Mouse (Mus musculus) thymus, postnatal 4 days (tissue): ENCODE measurements around the gene Bex3.

Experiments used
- DNase-seq: peaks from one replicate; pipeline ENCODE4 v3.0.0; 2021

The Bex3 gene

GRCm38 (mm10) chrX:136269743-136270392 is at the start of gene Bex3:
TSS of gene Bex3 (plus strand) at chrX:136270253.
- DNase-seq: peak; percentile 68

DNA sequence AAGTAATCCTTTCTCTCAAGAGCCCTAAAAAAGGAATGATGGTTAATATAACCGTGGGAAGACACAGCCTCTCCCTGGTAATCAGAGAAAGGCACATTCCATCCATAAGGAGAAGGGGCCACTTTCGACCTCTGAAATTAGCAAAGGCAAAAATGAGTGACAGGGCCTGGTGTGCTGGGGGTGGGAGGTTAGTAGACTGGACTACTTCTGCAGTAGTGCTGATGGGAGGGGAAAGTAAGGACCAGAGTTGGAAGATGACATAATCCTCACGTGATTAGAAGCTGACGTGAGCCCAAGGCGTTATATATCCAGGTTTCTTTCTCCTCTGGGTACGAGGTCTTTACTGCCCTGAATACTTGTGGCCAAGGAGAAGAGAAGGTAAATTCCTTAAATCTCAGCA is 46.3 kb upstream of the Bex3 start:
- DNase-seq: no peak

DNA sequence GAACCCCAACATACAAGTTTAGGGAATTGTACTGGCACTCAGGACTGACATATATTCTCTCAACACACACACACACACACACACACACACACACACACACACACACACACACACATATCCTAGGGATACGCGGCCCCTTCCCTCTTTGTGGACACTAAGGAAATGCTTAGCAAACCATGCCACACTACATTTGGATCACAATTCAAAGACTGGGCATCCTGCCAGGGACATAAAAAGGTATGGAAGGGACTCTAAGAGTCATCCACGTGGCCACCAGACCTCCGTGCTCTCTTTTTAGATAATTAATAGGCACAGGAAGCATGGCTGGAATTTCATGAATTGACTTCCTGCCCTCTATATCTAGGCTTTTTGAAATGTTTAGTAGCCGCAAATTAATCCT is 42.3 kb upstream of the Bex3 start:
- no peak for DNase-seq

- DNase-seq: peak; percentile 61
Measured at GRCm38 (mm10) chrX:136238118-136238517, 31.9 kb upstream of the Bex3 start.

GRCm38 (mm10) chrX:136243181-136243580 is 26.9 kb upstream of the Bex3 start:
- no peak for DNase-seq

DNA sequence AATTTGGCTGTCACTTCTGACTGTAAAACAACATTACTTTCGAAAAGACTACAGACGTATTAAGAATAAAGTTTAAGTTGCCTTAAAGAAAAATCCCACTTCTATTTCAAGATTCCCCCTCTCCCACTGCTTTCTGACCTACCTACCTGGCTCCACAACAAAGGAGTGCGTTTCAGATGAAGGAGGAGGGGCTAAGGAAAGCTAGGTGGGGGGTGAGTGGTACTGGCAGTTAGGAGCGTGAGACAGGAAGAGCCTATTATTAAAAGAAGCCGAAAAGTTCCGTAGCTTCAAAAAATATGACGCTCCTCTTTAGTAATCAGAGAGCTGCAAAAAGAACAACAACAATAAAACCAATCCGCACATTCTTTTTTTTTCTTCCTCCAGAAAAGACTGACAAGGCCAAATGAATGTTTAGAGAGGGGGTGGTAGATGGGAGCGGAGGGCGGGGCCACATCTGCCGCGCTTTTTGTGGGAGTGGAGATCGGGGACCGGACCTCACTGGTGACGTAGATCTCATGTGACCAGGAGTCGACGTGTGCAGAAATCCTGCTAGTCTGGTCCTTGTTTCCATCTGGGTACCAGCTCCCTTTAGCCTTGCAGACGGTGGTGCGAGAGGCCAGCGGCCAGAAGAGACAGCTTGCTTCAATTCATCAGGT is 25.4 kb upstream of the Bex3 start, which contains the start of gene Tceal9:
TSS of gene Tceal9 (plus strand) at position 506 of the 656 bp plus-strand sequence.
- peak; percentile 57 for DNase-seq

DNA sequence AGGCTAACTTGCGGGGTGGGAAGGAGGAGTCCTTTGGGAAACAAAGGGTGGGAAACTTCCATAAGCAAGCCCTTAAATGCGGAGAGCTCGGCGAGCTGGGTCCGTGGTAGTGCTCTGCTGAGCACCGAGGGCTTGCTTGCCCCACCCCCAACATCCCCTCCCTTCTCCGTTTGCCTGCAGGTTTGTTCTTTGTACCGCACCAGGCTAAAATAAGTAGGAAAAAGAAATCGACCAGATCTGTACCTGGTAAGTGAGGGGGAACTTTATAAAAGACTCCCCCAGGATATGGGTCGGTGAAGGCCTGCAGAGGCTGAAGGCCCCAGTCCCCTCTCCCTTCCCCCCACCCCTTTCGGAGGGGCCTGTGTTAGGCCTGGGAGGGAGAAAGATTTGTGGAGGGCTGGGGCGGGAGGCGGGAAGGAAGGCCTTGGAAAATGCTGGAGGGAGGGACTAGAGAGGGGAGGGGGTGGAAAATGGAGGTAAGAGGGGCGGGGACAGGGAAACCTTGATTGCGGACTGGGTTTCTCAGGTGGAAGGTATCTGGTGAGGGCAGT is 24.5 kb upstream of the Bex3 start:
- DNase-seq: peak; percentile 49

- no peak for DNase-seq
Measured at GRCm38 (mm10) chrX:136248811-136249210, 21.2 kb upstream of the Bex3 start.

DNA sequence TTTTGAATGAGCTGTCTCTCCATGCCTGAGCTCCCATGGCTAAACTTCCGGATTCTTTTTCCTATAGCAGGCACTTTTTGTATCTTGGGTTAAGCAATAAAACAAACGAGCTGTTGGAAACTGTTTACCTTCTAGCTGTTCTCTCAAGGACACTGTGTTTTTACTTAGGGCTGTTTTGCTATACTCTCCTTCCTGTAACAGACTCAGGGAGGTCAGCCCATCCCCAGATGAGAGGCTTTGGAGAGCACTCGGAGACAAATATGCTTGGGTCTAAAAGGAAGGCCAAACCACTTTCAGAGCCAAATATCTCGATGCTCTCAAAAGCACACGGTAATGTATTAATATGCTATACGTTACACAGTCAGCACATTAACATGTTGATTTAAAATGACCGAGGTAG is 20.4 kb upstream of the Bex3 start:
- no peak for DNase-seq

- no peak for DNase-seq
Measured at GRCm38 (mm10) chrX:136252023-136252729, 17.9 kb upstream of the Bex3 start.

GRCm38 (mm10) chrX:136267720-136268119 is 2.3 kb upstream of the Bex3 start:
- DNase-seq: no peak

GRCm38 (mm10) chrX:136268173-136268572 is 1.9 kb upstream of the Bex3 start:
- DNase-seq: no peak

DNA sequence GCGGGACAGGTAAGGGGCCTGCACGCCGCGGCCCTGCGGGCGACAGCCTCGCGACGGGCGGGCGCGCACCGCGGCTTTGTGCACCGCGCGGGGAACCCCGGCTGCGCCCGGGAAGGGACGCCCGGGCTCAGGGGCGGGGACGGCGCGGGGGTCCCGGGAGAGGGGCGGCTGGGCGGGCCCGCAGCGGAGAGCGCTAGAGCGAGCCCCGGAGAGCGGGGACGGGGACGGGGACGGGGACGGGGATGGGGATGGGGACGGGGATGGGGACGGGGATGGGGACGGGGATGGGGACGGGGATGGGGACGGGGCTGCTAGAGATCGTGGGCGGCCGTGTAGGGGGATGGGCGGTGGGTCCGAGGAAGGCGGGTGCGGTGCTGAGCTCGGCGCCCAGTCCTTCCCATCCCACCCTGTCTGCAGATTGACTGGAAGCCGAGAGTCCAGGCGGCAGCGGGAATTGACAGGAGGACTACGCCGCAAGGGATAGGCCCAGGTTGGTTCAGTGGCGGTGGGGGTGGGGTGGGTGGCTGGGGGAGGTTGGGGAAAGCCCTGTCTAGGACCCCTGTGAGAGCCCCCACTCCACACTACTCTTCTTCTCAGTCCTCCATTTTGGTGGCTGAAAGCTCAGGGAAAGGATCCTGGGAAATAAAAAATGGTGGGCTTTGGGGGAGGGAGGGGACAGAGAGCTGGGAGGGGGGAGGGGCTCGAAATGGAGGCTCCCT is 499 bp downstream of the Bex3 start:
- DNase-seq: peak; percentile 35

DNA sequence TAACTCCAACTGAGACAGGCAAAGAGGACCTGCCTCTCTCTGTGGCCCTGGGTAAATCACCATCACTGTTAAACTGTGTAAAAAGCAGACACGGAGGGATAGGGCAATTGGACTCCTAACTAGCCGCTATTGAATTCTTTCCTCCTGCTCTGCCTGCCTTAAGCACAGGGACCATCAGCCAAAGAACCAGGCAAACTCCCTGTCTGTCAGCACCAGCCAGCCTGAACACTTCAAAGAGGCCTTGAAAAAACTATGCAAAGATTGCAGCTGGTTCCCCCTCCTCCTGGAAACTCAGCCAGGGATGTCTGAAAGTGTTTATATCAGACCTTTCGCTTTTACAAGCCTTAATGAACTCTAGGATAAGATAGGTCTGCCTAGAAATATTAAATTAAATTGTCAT is 4.5 kb downstream of the Bex3 start:
- DNase-seq: no peak

DNA sequence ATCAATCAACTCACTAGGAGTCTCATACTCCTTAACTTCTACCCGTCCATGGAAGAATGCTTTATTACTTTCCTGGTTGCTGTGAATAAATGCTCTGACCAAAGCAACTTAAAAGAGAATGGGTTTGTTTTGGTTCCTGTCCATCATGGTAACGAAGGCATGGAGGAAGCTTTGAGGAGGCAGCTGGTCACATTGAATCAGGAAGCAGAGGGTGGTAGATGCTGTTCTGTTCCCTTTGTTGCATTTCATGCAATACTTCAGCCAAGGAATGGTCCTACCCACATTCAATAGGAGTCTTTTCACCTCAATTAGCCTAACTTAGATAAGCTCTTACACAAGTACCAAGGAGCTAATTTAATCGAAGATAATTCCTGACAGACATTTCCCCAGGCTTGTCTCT is 5.3 kb downstream of the Bex3 start:
- DNase-seq: no peak

- no peak for DNase-seq
Measured at GRCm38 (mm10) chrX:136277577-136277976, 7.5 kb downstream of the Bex3 start.

GRCm38 (mm10) chrX:136278401-136278800 is 8.3 kb downstream of the Bex3 start:
- no peak for DNase-seq

DNA sequence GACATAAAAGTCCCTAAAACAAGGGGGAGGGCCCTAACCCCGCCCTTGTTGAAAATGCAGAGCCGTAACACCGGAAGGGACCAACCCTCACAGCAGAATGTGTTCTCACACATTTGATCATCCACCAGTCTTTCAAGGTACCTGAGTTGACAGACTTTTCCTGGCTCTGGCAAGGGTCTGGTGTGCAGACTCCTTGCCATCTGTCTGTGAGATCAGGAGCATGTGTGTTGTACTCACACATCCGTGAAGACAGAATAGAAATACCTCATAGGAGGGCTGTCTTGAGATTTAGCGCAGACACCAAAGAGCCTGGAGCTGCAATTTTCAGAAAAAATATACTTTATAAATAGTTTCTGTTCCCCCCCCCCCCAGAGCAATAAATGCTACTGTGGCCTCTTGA is 9.4 kb downstream of the Bex3 start:
- DNase-seq: no peak

DNA sequence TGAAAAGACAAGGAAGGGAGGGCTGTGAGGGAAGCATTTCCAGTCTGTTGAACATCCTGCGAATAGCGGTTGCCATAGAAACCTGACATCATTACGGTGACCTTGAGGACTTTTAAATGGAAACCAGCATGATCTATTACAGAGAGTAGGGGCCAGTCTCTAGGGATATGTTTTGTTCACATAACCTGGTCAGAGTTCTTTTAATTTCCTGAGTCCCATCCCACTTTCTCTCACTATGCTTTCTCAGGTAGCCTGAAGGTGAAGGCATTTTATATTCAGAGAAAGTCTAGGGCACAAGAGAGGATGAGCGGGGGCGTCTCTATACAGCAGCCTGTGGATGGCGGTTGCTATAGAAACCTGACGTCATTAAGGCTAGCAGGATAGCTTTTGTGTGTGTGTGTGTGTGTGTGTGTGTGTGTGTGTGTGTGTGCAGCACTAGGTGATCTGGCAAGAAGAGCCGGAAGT is 20.8 kb downstream of the Bex3 start:
- DNase-seq: no peak

DNA sequence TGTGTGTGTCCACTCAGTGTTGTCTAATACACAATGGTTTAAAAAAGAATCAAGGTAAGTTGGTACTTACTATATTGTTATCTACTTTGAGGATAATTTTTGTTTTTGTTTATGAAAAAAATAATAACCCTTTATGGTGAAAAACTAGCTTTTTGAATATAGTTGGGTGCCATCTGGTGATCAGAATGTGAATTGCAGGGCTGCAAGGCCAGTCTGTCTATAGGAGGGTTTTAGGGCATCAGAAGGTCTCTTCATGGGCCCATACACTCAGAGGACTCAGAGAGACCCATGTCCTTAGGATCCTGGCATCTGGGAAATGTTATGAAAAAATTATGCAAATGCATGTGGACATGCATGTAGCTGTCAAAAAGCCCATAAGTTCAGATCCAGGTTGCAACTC is 34.2 kb downstream of the Bex3 start:
- peak; percentile 68 for DNase-seq

GRCm38 (mm10) chrX:136306196-136306595 is 36.1 kb downstream of the Bex3 start:
- DNase-seq: no peak

DNA sequence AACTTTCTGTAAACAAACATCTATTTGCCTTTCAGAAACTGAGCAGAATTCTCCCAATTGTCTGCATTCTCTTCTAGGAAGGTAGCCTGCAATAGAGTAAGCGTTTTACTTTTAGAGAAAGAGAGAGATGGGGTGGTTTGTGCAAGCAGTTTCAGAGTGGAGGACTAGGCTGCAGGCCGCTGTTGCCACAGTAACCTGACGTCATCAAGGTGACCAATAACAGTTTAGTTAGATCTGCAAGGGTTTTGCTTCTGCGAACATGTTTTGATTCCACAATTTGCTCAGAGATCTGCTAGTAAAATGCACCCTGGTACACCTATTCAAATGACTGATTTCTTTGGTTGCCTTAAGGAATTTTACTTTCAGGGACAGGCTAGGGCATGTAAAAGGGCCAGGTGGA is 43.2 kb downstream of the Bex3 start:
- no peak for DNase-seq
